Mouse (Mus musculus) kidney, embryonic 15.5 days (tissue): ENCODE data around the gene Atg7. TPM values are rescaled to one million over a fixed set of nuclear protein-coding genes. Genes with fewer than 3 reads are reported as not detected.

ENCODE experiments used
- ATAC-seq: fragments of 200-750 bp; cut with Nextera tagmentation; replicated peaks from 2 replicates; pipeline ENCODE4 v1.8.0; 2017; ENCODE audit warnings: moderate TSS enrichment; ENCODE audit not compliant: low FRiP score
- H3K27ac ChIP-seq: fragments of 300-500 bp; sonication (generic); 2 replicates; pipeline ENCODE4 v1.5.1; 2015; ENCODE audit warnings: mild to moderate bottlenecking, inconsistent platforms
- H3K27me3 ChIP-seq: fragments of 300-500 bp; sonication (generic); 2 replicates; pipeline ENCODE4 v1.6.1; 2015; ENCODE audit warnings: inconsistent platforms
- H3K36me3 ChIP-seq: fragments of 300-500 bp; sonication (generic); 2 replicates; pipeline ENCODE4 v1.6.1; 2015; ENCODE audit warnings: inconsistent platforms
- H3K4me1 ChIP-seq: fragments of 300-500 bp; sonication (generic); 2 replicates; pipeline ENCODE4 v1.6.1; 2015; ENCODE audit warnings: inconsistent platforms
- H3K4me2 ChIP-seq: fragments of 300-500 bp; sonication (generic); 2 replicates; pipeline ENCODE4 v1.6.1; 2015; ENCODE audit warnings: moderate library complexity, mild to moderate bottlenecking, inconsistent platforms
- H3K4me3 ChIP-seq: fragments of 300-500 bp; sonication (generic); replicated peaks from 2 replicates; pipeline ENCODE4 v1.5.1; 2015; ENCODE audit warnings: mild to moderate bottlenecking, inconsistent platforms
- H3K9ac ChIP-seq: fragments of 300-500 bp; sonication (generic); 2 replicates; pipeline ENCODE4 v1.6.1; 2015; ENCODE audit warnings: mild to moderate bottlenecking, inconsistent platforms
- H3K9me3 ChIP-seq: fragments of 300-500 bp; sonication (generic); replicated peaks from 2 replicates; pipeline ENCODE4 v1.6.1; 2016; ENCODE audit warnings: inconsistent platforms
- WGBS: fragments of 180-500 bp; shearing (Covaris S2); methylation state at CpG from one replicate; pipeline ENCODE4 v1.1.7; 2015; ENCODE audit warnings: mixed read lengths; 5-methylcytosine and 5-hydroxymethylcytosine counted together
- polyA plus RNA-seq: library from polyadenylated mRNA; unstranded; fragments of >200 nt; fragmentation: Nextera tagmentation; extraction: Ambion mirVana; gene quantifications from 2 replicates; pipeline ENCODE4 v1.2.1, GENCODE M21; 2015

The Atg7 gene
- polyA plus RNA-seq, 1 experiment from 2014 or later = 23.4 TPM

DNA sequence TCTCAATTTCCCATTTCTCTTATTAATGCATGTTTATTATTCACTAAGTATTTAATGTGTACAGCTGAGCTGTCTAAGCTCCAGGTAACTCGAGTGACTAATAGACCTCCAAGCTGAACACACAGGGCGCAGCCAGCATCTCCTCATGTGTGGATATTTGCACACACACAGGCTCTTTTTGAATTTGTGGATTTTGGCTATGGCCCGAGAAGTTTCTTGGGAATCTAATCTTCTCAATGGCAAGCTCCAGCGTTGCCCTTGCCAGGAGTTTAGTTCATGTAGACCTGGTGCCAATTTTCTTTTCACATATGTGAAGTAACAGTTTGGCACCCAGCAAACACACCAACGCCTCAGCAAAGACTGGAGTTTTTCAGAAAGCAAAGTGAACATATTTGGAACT, 169.4 kb downstream of the Atg7 start:
- WGBS = 78% methylated on average over 5 of the region's 5 CpGs
- Histone ChIP-seq H3K4me1 (0 out of 2 replicates have a peak, but pooled peaks cover 2% of the 10 kb centered on the region), H3K27me3 (no peaks in the 10 kb centered on the region), H3K36me3 (no peaks in the 10 kb centered on the region), H3K27ac (no peak overlapping the region), H3K9ac (no peak overlapping the region), H3K9me3 (no peaks in the 10 kb centered on the region), H3K4me2 (no peak overlapping the region), H3K4me3 (no peak overlapping the region)
- ATAC-seq = no peak

DNA sequence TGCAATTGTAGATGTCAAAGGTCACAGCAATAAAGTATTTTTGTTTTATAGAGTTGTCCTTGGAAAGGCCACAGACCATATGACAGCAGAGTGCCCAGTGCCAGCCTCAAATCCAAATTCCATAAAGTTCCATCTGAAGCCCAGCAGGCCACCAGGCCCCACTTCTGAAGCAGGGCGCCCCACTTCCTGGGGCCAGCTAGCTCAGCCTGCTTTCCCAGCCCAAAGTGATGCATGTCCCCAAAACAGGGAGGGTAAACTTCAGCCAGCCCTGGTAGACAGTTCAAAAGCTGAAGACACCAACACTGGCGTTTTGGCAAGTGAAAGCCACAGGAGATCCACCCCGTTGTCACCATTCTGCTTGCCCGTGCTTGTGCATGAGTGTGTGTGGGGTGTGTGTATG, 169.9 kb downstream of the Atg7 start:
- no peak overlapping the region for H3K27ac ChIP-seq
- ATAC-seq = no peak
- no peak overlapping the region for H3K4me2 ChIP-seq
- H3K9me3 ChIP-seq = no peaks in the 10 kb centered on the region
- no peaks in the 10 kb centered on the region for H3K27me3 ChIP-seq
- H3K9ac ChIP-seq = no peak overlapping the region
- WGBS = 77% methylated on average over 4 of the region's 4 CpGs
- H3K4me3 ChIP-seq = no peak overlapping the region
- 0 out of 2 replicates have a peak, but pooled peaks cover 6% of the 10 kb centered on the region for H3K4me1 ChIP-seq
- no peaks in the 10 kb centered on the region for H3K36me3 ChIP-seq

DNA sequence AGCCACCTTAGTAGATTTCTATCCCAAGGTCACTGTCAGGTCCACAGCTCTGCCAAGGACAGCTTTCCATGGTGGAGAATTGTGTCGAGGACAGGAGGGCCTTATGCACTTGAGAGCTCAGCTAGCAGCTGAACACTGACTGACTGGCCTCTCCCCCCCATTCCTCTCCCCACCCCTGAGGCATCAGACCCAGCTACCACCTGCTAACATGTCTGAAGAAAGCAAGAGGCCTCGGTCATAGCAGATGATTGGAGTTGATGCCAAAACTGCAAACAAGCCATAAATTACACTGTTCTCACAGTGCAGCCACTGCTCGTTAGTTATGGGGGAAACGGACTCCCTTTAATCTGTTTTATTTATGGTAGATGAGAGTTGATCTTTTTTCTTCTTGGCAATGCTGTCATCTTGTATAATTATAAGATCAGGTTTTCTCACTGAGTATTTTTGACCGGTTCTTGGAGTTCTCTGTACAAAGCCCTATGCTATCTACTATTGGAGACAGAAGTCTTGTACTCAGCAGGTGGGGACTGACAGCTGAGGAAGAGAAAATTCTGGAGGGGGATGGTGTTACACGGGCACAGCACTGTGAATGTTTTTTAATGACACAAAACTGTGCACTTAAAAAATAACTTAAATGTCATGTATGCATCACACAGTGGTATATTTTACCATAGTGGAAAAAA, 171.4 kb downstream of the Atg7 start:
- Histone ChIP-seq H3K9ac (no peak overlapping the region), H3K27me3 (no peaks in the 10 kb centered on the region), H3K36me3 (no peaks in the 10 kb centered on the region), H3K4me1 (peaks cover 18% of the 10 kb centered on the region), H3K4me2 (no peak overlapping the region), H3K27ac (no peak overlapping the region), H3K9me3 (no peaks in the 10 kb centered on the region), H3K4me3 (no peak overlapping the region)
- WGBS = 44% methylated on average over 6 of the region's 6 CpGs
- no peak for ATAC-seq

DNA sequence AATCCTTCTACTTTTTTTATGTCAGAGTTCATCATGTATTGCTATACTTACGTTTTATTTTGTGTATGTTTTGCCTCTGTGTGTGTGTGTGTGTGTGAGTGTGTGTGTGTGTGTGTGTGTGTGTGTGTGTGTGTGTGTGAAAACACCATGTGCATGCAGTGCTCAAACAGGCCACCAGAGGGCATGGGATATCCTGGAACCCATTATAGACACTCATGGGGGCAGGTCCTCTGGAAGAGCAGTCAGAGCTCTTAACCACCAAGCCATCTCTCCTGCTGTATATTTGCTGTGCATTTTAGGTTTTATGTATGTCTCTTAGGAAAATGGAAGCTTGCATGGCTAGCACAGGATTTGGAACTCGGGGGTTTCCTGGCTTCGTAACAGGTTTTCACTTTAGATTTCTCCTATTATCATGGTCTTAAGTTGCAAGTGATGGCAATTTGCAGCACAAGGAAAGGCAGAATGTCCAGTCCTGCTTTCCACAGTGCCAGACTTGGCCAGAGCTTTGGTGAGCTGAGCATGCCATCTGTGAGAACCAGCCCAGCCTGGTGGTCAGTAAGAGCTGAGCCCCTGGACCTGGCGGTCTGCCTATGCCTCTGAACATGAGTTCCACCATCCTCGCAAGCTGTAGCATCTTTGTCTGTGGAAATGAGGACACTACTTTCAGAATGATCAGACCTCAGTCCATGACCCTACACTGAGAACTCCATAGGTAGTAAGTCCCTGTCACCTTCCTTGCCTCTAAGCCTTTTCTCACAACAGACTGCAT, 172.2 kb downstream of the Atg7 start:
- no peak for ATAC-seq
- H3K4me1 ChIP-seq = peaks cover 18% of the 10 kb centered on the region
- WGBS = 91% methylated on average over 5 of the region's 5 CpGs

DNA sequence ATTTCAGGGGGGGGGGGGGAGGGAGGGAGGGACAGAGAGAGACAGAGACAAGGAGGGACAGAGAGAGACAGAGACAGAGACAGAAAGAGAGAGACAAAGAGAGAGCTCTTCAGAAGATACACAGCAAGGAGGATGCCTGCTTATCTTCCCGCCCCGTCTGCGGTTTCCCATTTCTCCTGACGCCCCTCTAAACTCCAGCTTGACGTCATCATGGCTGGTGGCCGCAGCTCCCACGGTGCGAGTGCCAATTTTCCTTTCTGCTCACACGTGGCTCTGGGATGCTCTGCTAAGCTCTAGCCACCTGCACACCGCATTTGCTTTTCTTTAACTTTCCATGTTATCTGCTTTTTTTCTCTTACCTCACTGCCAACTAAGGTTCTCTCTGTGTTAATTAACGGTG, 175.1 kb downstream of the Atg7 start:
- Histone ChIP-seq H3K9ac (no peak overlapping the region), H3K9me3 (no peaks in the 10 kb centered on the region), H3K4me3 (no peak overlapping the region), H3K36me3 (no peaks in the 10 kb centered on the region), H3K27me3 (no peaks in the 10 kb centered on the region), H3K27ac (peak overlapping the region; percentile 76), H3K4me2 (no peak overlapping the region), H3K4me1 (peaks cover 23% of the 10 kb centered on the region)
- 30% methylated on average over 11 of the region's 11 CpGs for WGBS
- ATAC-seq = no peak

More for the DNA sequence above, 172.2 kb downstream of the Atg7 start:
- Histone ChIP-seq H3K4me2 (no peak overlapping the region), H3K27me3 (no peaks in the 10 kb centered on the region), H3K36me3 (no peaks in the 10 kb centered on the region), H3K4me3 (no peak overlapping the region), H3K9me3 (no peaks in the 10 kb centered on the region), H3K9ac (no peak overlapping the region), H3K27ac (no peak overlapping the region)

DNA sequence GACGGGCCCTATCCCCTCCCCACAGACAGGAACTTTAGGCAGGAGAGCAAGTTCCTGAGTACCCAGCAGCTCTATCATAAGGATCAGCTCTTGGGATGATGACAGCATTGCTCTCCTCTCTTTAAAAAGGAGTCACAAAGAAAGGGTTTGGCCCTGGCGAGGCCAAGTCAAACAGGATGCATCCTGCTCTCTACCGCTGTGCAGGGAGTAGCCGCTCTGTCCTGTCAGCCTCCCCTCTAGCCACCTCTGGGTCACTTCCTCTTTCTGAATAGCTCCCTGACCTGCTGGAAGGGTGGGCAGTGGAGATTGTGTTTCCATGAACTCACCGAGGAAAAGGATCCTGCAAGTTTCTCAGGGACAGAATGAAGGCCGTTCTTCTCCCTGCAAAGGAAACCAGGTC, 175.6 kb downstream of the Atg7 start:
- Histone ChIP-seq H3K27me3 (no peaks in the 10 kb centered on the region), H3K9me3 (no peaks in the 10 kb centered on the region), H3K4me2 (no peak overlapping the region), H3K9ac (no peak overlapping the region), H3K36me3 (no peaks in the 10 kb centered on the region), H3K4me1 (peaks cover 23% of the 10 kb centered on the region), H3K4me3 (no peak overlapping the region), H3K27ac (peak overlapping the region; percentile 76)
- peak; percentile 74 for ATAC-seq
- 18% methylated on average over 6 of the region's 6 CpGs for WGBS

DNA sequence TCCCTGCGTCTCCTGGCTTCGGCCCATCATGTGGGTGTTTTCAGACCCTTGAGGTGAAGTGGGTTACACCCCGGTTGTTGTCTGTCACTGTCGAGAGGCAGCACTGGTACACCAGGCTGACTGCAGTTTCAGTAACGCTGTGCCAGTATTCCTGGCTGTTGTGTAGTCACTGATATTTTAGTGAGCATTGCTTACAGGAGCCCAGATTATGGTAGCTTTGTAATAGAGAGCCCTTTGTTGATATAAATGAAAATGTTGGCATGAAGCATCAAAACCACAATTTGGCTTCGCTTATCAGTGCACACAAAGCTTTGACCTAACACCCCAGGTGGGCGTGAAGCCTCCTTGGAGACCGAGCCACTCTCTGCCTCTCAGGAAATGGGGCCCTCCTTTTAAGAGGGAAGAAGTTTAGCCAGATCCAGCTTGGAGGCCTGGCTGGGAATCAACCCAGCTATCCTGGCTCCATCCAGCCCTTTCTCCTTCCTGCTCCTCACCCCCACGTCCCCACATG, 177.1 kb downstream of the Atg7 start:
- no peak for ATAC-seq
- no peak overlapping the region for H3K4me3 ChIP-seq
- H3K27me3 ChIP-seq = no peaks in the 10 kb centered on the region
- peaks cover 23% of the 10 kb centered on the region for H3K4me1 ChIP-seq
- no peaks in the 10 kb centered on the region for H3K36me3 ChIP-seq
- 61% methylated on average over 9 of the region's 9 CpGs for WGBS
- no peaks in the 10 kb centered on the region for H3K9me3 ChIP-seq
- 0 out of 2 replicates have a peak overlapping the region, but pooled peaks have one; percentile 39 for H3K27ac ChIP-seq
- no peak overlapping the region for H3K9ac ChIP-seq
- H3K4me2 ChIP-seq = no peak overlapping the region

DNA sequence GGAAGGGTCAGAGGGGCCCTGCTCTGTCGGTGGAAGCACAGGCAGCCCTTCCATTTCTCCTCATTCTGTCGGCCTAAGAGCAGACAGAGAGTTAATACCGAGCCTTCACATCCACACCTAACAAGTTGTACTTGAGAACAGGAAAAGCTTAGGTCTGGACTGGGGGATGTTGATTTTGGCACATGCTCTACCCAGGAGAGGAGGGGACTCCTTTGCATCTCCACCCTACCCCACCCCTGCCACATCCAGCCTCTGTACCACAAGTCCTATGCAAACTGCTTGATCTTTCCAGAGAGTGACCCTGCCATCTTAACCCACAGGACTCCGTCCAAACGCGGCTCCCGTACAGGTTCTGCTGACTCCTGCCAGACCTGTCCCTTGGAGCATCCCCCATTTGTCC, 178.7 kb downstream of the Atg7 start:
- Histone ChIP-seq H3K9me3 (no peaks in the 10 kb centered on the region), H3K4me2 (no peak overlapping the region), H3K4me3 (no peak overlapping the region), H3K4me1 (peaks cover 23% of the 10 kb centered on the region), H3K27me3 (no peaks in the 10 kb centered on the region), H3K9ac (no peak overlapping the region), H3K27ac (no peak overlapping the region), H3K36me3 (no peaks in the 10 kb centered on the region)
- ATAC-seq = no peak
- 76% methylated on average over 7 of the region's 7 CpGs for WGBS

DNA sequence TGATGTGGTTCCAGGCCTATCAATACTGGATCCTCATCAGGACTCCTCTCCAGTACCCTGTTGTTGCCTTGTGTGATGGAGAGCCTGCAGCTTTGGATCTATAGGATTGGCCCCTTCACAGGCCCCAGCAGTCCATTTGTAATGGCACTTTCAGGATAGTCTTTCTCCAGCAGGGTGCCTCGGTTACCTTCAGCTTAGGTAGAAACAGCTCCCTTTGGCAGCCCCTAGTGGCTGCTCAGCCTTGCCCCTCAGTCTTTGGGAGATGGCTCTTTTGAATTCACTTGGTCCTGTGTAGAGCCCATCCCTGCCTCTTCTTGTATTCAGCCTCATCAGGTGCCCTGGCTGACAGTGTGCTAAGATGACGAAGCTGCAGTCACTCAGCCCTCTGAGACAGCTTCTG, 184.0 kb downstream of the Atg7 start:
- Histone ChIP-seq H3K27me3 (no peaks in the 10 kb centered on the region), H3K4me1 (0 out of 2 replicates have a peak, but pooled peaks cover 4% of the 10 kb centered on the region), H3K27ac (no peak overlapping the region), H3K4me2 (no peak overlapping the region), H3K4me3 (no peak overlapping the region), H3K9me3 (no peaks in the 10 kb centered on the region), H3K36me3 (no peaks in the 10 kb centered on the region), H3K9ac (no peak overlapping the region)
- ATAC-seq = no peak
- WGBS = 71% methylated on average over 2 of the region's 2 CpGs

DNA sequence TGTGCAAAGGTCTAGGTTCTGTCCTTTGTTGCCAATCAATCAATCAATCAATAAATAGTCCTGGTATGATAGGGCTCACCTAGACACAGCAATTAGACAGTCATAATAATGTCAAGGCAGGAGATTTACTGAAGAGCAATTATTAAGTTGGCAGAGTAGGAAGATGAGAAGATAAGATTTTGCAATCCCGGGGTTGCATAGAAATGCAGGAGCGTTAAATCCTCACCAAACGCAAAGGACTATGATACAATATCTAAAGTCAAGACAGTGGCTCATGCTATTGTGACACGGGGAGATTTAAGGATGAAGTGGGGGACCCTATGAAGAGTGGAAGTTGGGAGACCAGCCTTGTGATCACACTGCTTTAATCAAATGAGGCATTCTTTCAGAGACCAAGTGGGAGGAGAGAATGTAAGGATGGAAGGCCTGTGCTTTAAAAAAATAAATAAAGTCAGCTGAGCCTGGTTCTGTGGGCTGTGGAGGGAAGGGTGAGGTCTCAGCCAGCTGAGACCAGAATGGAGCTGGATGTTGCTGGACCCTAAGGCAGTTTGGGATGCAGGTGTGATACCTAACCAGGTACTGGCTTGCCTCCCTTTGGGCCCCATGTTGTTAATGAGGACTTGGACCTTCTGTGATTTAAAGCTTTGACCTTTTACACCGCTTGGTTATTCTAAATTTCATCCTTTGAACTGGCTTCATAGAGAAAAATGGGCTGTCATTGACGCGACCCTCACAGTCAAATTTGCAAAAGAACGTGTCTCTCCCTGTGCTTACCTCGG, 187.0 kb downstream of the Atg7 start:
- H3K9ac ChIP-seq = no peak overlapping the region
- no peak for ATAC-seq
- H3K9me3 ChIP-seq = no peaks in the 10 kb centered on the region
- peaks cover 33% of the 10 kb centered on the region for H3K4me1 ChIP-seq
- no peak overlapping the region; the same call in 1 of the 2 replicates for H3K27ac ChIP-seq
- no peaks in the 10 kb centered on the region for H3K27me3 ChIP-seq
- no peak overlapping the region for H3K4me2 ChIP-seq
- no peaks in the 10 kb centered on the region for H3K36me3 ChIP-seq
- H3K4me3 ChIP-seq = no peak overlapping the region
- WGBS = 72% methylated on average over 9 of the region's 9 CpGs

DNA sequence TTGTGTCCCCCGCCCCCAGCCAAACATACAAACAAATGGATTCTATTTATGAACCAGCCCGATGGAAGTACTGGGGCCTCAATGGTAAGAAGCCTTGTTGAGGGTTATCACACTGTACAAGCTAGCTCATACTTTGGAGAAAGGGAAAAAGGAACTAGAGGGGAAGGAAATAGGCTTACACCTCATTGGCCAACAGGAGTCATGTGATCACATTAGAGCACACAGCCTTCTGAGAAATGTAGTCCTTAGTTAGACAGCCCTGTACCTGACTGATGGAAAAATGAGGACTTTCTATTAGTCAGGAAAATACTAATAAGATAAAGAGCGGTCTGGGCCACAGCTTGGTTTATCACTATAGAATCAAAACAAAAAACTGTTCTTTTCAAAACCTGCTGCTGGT, 188.9 kb downstream of the Atg7 start:
- Histone ChIP-seq H3K4me2 (no peak overlapping the region), H3K9ac (no peak overlapping the region), H3K4me3 (no peak overlapping the region), H3K9me3 (no peaks in the 10 kb centered on the region), H3K4me1 (peaks cover 51% of the 10 kb centered on the region), H3K27ac (peak overlapping the region; percentile 81; the same call in 1 of the 2 replicates), H3K27me3 (no peaks in the 10 kb centered on the region), H3K36me3 (no peaks in the 10 kb centered on the region)
- WGBS = 89% methylated on average over 3 of the region's 3 CpGs
- ATAC-seq = no peak
